Mouse (Mus musculus) right cerebral cortex, adult 18-20 months (tissue): ENCODE measurements around the gene Tmem270.

Experiments
- DNase-seq: peaks from one replicate; pipeline ENCODE4 v3.0.0; 2022; ENCODE audit warnings: mixed read lengths

Tmem270 gene

GRCm38 (mm10) chr5:134876801-134877200 is 29.7 kb downstream of the Tmem270 start:
- DNase-seq = no peak

DNA sequence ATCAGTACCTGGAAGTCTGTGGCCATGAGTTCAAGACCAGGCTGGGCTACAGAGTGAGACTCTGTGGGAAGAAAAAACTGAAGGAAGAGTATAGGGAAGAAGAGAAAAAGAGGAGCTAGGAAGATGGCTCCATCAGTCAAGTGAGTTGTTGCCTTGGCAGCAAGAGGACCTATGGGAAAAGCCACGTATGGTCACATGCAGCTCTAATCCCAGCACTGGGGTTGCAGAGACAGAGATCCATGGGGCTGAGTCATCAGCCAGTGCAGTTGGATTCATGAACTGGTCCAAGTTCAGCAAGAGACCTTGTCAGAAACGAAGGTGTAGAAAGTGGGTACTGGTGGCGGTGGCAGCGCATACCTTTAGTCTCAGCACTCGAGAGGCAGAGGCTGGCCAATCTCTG is 31.3 kb downstream of the Tmem270 start:
- DNase-seq = no peak

- DNase-seq = peak; percentile 4
Measured at GRCm38 (mm10) chr5:134873956-134874879, 32.3 kb downstream of the Tmem270 start.

DNA sequence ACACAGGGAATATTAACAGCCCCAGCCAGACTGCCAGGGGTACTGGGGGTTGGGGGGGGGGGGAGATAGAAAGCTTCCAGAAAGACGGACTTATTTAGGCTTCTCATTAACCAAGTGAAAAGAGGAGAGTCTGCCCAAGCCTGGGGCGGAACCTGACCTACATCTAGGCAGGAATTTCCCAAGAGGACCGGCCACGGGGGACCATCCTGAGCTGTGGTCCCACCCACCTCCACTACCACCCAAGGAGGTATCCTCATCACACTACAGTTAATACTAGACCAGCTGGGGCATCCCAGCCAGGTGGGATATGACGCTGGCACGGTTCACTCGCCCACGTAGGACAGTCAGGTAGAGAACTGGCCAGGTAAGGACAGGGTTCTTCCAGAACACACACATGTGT is 33.5 kb downstream of the Tmem270 start:
- no peak for DNase-seq

GRCm38 (mm10) chr5:134872597-134872996 is 33.9 kb downstream of the Tmem270 start:
- DNase-seq = no peak

DNA sequence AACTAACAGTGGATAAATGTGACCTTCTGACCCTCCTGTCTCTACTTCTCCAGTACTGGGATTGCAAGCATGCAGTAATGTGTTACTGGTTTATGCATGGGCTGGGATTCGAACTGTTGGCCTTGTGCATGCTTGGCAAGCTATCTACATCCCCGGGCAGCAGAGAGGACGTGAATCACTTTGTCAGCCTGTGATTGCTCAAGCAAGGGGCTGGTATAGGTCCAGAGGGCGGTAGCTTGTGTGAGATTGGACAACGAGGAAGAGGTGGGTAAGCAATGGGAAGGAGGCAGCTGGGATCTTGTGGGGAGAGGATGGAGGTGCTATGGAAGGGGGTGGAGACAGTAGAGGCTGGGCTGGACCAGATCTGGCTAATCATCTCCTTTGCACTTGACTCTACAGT is 38.0 kb downstream of the Tmem270 start:
- no peak for DNase-seq

DNA sequence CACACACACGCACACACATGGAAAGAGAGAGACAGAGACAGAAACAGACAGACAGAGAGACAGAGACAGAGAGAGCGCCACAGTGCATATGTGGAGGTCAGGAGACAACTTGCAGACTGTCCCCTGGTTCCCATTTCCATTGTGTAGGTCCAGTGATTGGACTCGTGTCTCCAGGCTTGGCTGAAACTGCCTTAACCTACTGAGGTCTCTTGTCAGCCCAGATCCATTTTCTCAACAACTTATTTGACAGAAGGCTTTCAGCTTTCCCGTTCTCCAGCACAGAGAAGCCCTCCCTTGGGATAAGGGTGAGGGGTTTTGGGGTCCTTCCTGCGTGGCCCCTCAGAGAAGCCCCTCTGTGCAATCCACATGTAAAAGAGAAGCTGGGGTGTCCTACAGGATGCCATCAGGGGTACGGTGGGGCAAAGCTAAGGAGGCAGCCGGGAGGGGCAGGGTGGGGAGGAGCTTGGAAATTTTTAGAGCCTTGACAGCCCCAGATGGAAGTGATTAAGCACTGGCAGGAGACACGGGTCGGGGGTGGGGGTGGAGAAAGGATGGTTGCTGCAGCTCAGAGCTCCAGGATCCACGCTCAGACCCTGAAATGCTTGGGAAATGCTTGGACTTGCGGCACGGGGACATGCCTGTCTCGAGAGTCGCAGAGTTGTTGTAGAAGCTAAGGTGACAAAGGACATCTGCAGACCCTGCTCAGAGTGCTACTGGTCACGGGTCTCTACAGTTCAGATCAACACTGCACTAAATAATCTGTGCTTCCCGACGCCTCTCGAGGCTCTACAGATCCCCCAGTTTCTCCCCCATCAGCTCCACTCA is 39.0 kb downstream of the Tmem270 start:
- DNase-seq = no peak

DNA sequence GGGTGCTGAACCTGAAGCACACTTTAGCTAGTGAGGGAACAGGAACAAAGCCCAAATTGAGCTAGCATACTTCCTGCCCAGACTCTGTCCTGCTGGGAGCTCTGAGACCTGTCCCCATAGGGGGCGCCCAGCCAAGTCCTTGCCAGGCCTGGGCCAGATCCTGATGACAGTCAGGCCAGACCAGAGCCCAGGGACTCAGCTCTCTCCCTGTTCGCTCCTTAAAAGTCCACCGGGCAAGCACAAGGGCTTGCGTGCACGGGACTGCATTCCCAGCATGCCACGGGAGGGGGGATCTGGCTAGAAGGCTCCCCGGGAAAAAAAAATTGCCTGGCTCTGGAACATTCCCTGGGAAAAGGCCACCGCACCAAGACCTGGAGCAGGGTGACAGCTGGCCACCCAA is 41.4 kb downstream of the Tmem270 start:
- DNase-seq = no peak

- DNase-seq = no peak
Measured at GRCm38 (mm10) chr5:134861902-134862497, 44.5 kb downstream of the Tmem270 start.

GRCm38 (mm10) chr5:134859193-134859592 is 47.3 kb downstream of the Tmem270 start:
- DNase-seq = no peak

DNA sequence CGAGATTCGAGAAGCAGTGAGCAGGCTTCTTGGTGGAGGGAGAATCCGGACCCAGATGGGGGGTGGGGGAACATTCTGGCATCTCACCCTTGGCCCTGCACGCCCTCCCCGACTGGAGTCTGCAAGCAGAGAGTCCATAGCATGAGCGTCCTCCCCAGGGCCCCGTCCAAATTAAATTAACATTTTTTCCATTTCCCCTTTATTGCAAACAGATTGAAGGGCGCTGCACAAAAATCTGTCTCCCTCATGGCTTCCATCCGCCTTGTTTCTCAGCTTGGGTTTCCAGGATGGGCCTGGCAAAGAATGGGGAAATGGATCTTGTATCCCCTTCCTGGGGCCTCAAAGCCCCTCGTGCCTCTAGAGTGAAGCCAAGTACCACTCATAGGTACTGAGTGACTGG is 48.2 kb downstream of the Tmem270 start:
- no peak for DNase-seq

DNA sequence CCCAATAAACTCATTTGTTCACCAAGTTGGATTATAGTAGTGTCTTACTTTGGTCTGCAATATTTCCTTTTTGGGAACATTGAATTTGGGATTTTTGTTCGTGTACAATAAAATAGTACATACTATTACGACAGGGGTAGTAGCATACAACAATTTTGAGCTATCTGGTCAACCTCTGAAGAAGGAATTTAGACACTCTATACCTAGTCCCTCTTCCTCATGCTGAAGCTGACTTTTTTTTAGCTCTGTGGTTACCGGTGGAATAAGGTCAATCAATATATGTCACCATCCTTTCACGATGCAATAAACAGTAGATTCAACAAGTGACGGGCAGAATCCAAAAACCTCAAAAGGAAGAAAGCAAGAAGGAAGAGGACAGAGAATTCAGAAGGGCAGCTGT is 53.7 kb downstream of the Tmem270 start:
- DNase-seq = no peak
